Mouse (Mus musculus) midbrain, embryonic 14.5 days (tissue): ENCODE measurements around the gene Npdc1. TPM values are rescaled to one million over a fixed set of nuclear protein-coding genes. Genes with fewer than 3 reads are reported as not detected.

Experiments
- ATAC-seq: fragments of 200-750 bp; cut with Nextera tagmentation; 2 replicates; pipeline ENCODE4 v1.8.0; 2017; ENCODE audit warnings: moderate number of reproducible peaks, moderate library complexity; ENCODE audit not compliant: low FRiP score, low TSS enrichment
- DNase-seq: peaks from one replicate; pipeline ENCODE4 v3.0.0-alpha.2; 2015
- H3K27ac ChIP-seq: fragments of 300-500 bp; sonication (generic); replicated peaks from 2 replicates; pipeline ENCODE4 v1.5.1; 2014; ENCODE audit warnings: mild to moderate bottlenecking, low read depth, low read length, moderate library complexity
- H3K27me3 ChIP-seq: fragments of 300-500 bp; sonication (generic); 2 replicates; pipeline ENCODE4 v1.6.1; 2014; ENCODE audit warnings: low read length, control low read depth, mixed read lengths; ENCODE audit not compliant: control insufficient read depth, insufficient read depth
- H3K36me3 ChIP-seq: fragments of 300-500 bp; sonication (generic); 2 replicates; pipeline ENCODE4 v1.6.1; 2014; ENCODE audit warnings: low read length, control low read depth; ENCODE audit not compliant: control insufficient read depth, insufficient read depth
- H3K4me1 ChIP-seq: fragments of 300-500 bp; sonication (generic); 2 replicates; pipeline ENCODE4 v1.6.1; 2014; ENCODE audit warnings: mild to moderate bottlenecking, antibody characterized with exemption, low read length, control low read depth; ENCODE audit not compliant: control insufficient read depth, insufficient read depth
- H3K4me2 ChIP-seq: fragments of 300-500 bp; sonication (generic); 2 replicates; pipeline ENCODE4 v1.6.1; 2014; ENCODE audit warnings: mild to moderate bottlenecking, low read length, moderate library complexity
- H3K4me3 ChIP-seq: fragments of 300-500 bp; sonication (generic); replicated peaks from 2 replicates; pipeline ENCODE4 v1.5.1; 2014; ENCODE audit warnings: low read depth, low read length
- H3K9ac ChIP-seq: fragments of 300-500 bp; sonication (generic); replicated peaks from 2 replicates; pipeline ENCODE4 v1.6.1; 2014; ENCODE audit warnings: mild to moderate bottlenecking, low read length, moderate library complexity
- H3K9me3 ChIP-seq: fragments of 300-500 bp; sonication (generic); 2 replicates; pipeline ENCODE4 v1.6.1; 2016; ENCODE audit warnings: low read length, control low read depth, mixed read lengths; ENCODE audit not compliant: control insufficient read depth
- WGBS: fragments of 180-500 bp; shearing (Covaris S2); extraction: QIAGEN DNeasy Blood & Tissue Kit; methylation state at CpG from one replicate; pipeline ENCODE4 v1.1.7; 2014; 5-methylcytosine and 5-hydroxymethylcytosine counted together
- polyA plus RNA-seq: library from polyadenylated mRNA; unstranded; fragments of >200 nt; fragmentation: Nextera tagmentation; extraction: Ambion mirVana; gene quantifications from 2 replicates; pipeline ENCODE4 v1.2.1, GENCODE M21; 2014

Gene Npdc1
- polyA plus RNA-seq, 1 experiment from 2014 or later = 374 TPM

DNA sequence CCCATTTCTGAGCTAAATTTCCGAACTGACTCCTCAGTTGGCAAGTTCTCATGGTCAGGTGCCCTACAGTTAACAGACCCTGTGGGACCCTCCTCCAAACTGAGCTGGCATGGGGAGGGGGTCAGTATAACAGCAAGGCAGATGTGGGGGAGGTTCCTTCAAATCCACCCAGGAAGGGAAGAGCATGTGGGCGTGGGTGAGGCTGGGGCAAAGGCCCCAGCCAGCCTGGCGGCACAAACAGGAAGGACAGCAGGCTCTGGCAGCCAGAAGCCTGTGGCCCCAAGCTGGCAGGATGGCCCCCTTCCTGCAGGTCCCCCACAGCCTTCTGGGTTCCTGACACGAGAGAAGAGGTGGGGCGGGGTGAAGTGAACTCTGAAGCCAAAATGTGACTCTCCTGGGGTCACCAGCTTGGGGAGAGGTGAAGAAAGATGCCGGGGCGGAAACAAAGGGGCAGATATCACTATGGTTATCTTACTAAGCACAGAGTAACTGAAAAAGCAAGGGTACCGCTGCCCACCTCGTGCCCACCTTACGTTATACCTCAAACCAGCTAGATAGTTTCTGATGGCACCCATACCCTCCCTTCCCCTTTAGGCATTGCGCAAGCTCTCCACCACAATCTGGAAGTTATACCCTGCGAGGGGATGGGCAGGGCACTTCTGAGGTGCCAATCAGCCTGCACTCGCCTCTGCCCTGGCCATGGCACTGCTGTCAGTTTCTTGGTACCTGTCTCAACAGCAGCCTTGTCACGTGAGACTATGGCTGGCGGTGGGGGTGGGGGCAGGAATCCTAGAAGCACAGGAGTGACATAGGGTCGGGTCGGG, 23.6 kb downstream of the Npdc1 start, which contains the start of gene Fut7:
Gene Fut7 (plus strand): TSS at position 681 of the 824 bp plus-strand sequence.
- H3K36me3 ChIP-seq = no peaks in the 10 kb centered on the region
- peaks cover 4% of the 10 kb centered on the region; the same call in 1 of the 2 replicates for H3K27me3 ChIP-seq
- no peak within 1 kb of the TSS for H3K27ac ChIP-seq
- H3K4me1 ChIP-seq = no peaks in the 10 kb centered on the region
- H3K9me3 ChIP-seq = no peaks in the 10 kb centered on the region
- H3K4me3 ChIP-seq = no peak within 1 kb of the TSS
- WGBS = 68% methylated on average over 17 of the region's 17 CpGs
- no peak within 1 kb of the TSS for H3K4me2 ChIP-seq
- H3K9ac ChIP-seq = no peak within 1 kb of the TSS; the same call in 1 of the 2 replicates
- DNase-seq = no peak
- ATAC-seq = no peak

GRCm38 (mm10) chr2:25423626-25424025, 24.5 kb downstream of the Npdc1 start:
- WGBS = 52% methylated on average over 1 of the region's 1 CpGs
- DNase-seq (no peak), ATAC-seq (no peak)
- H3K27ac ChIP-seq = no peak overlapping the region
- H3K36me3 ChIP-seq = no peaks in the 10 kb centered on the region
- H3K9ac ChIP-seq = no peak overlapping the region
- H3K4me2 ChIP-seq = no peak overlapping the region
- H3K9me3 ChIP-seq = no peaks in the 10 kb centered on the region
- peaks cover 4% of the 10 kb centered on the region; the same call in 1 of the 2 replicates for H3K27me3 ChIP-seq
- no peaks in the 10 kb centered on the region for H3K4me1 ChIP-seq
- no peak overlapping the region for H3K4me3 ChIP-seq

- no peak overlapping the region for H3K27ac ChIP-seq
- peaks cover 4% of the 10 kb centered on the region; the same call in 1 of the 2 replicates for H3K27me3 ChIP-seq
- ATAC-seq (no peak), DNase-seq (no peak)
- peak overlapping the region; percentile 2; the same call in 1 of the 2 replicates for H3K9ac ChIP-seq
- 50% methylated on average over 27 of the region's 27 CpGs for WGBS
- no peak overlapping the region for H3K4me3 ChIP-seq
- H3K36me3 ChIP-seq = no peaks in the 10 kb centered on the region
- no peaks in the 10 kb centered on the region for H3K9me3 ChIP-seq
- no peak overlapping the region for H3K4me2 ChIP-seq
- peaks cover 15% of the 10 kb centered on the region for H3K4me1 ChIP-seq
Measured at GRCm38 (mm10) chr2:25425481-25425880, 26.3 kb downstream of the Npdc1 start.

DNA sequence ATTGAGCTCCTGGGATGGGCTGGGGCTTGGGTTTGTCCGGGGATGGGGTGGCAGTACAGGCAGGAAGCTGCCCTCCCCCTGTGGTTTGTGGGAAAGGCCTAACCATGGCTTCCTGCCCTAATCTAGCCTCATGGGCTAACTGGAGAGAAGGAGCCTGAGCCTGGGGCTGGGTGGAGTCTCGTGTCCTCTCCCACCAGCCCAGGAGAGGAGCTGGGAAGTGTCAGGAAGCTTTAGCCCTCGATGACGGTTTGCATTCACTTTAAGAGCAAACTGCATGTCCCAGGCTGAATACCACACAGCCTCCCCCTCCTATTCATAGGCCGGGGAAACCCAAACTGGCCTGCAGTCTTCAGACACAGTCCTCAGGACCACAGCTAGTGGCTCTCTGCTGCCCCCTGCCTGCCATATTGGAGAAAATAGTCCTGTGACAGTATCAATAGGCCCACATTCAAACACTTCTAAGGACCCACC, 27.6 kb downstream of the Npdc1 start:
- peaks cover 6% of the 10 kb centered on the region; the same call in 1 of the 2 replicates for H3K36me3 ChIP-seq
- peak; percentile 90 for DNase-seq
- no peak overlapping the region for H3K4me2 ChIP-seq
- H3K4me3 ChIP-seq = no peak overlapping the region
- H3K27me3 ChIP-seq = peaks cover 4% of the 10 kb centered on the region; the same call in 1 of the 2 replicates
- H3K9ac ChIP-seq = no peak overlapping the region
- H3K4me1 ChIP-seq = peaks cover 27% of the 10 kb centered on the region
- 26% methylated on average over 5 of the region's 5 CpGs for WGBS
- H3K27ac ChIP-seq = 0 out of 2 replicates have a peak overlapping the region, but pooled peaks have one; percentile 10
- no peaks in the 10 kb centered on the region for H3K9me3 ChIP-seq
- ATAC-seq = no peak

GRCm38 (mm10) chr2:25427256-25427655, 28.1 kb downstream of the Npdc1 start:
- WGBS = 90% methylated on average over 5 of the region's 5 CpGs
- ATAC-seq = no peak

DNA sequence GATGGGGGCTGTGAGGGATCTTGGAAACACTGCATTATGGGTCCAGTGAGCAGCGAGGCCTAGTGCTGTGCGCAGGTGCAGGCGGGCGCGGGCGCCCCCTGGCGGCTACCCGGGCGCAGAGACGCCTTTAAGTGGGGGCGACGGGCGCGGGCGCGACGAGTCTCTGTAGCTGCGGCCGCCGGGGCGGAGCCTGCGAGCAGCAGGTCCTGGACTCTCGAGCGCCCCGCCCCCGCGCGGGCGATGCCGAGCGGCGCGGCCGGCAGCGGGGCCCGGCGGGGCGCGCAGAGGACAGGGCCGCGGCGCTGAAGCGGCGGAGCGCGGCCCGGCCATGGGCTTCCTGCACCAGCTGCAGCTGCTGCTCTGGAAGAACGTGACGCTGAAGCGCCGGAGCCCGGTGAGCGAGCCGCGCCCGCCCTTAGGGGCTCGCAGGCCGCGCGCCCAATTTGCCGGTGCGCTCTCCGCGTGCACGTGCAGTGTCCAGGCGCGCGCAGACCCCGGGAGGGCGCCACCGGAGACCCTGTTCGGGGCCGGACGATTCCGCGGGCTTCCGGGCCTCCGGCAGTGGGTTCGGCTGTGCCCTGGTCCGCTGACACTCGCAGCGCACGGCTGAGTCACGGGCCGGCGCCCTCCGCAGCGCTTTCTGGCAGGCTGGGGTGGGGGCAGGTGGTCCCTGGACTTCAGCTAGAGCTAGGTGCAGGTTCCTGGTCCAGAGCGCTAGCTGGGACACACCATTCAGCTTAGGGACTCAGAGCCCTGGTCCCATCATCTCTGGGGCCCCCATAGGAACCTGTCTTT, 29.5 kb downstream of the Npdc1 start, which contains the start of gene Abca2:
Gene Abca2 (plus strand): TSS at position 262 of the 795 bp plus-strand sequence.
- ATAC-seq = peak; percentile 88
- Histone ChIP-seq H3K9ac (peak within 1 kb of the TSS; percentile 82), H3K4me1 (peaks cover 27% of the 10 kb centered on the region), H3K36me3 (peaks cover 9% of the 10 kb centered on the region; the same call in 1 of the 2 replicates), H3K27ac (peak within 1 kb of the TSS; percentile 88), H3K4me3 (peak within 1 kb of the TSS; percentile 78), H3K27me3 (peaks cover 4% of the 10 kb centered on the region; the same call in 1 of the 2 replicates), H3K4me2 (peak within 1 kb of the TSS; percentile 64), H3K9me3 (no peaks in the 10 kb centered on the region)
- peak; percentile 98 for DNase-seq
- under 1% methylated on average over 72 of the region's 89 CpGs for WGBS

More at GRCm38 (mm10) chr2:25427256-25427655, 28.1 kb downstream of the Npdc1 start:
- H3K27ac ChIP-seq = 0 out of 2 replicates have a peak overlapping the region, but pooled peaks have one; percentile 10
- no peak overlapping the region for H3K4me3 ChIP-seq
- no peaks in the 10 kb centered on the region for H3K9me3 ChIP-seq
- no peak overlapping the region for H3K4me2 ChIP-seq
- peaks cover 27% of the 10 kb centered on the region for H3K4me1 ChIP-seq
- H3K9ac ChIP-seq = no peak overlapping the region
- DNase-seq = no peak
- H3K27me3 ChIP-seq = peaks cover 4% of the 10 kb centered on the region; the same call in 1 of the 2 replicates
- H3K36me3 ChIP-seq = peaks cover 6% of the 10 kb centered on the region; the same call in 1 of the 2 replicates

- Histone ChIP-seq H3K9ac (peak overlapping the region; percentile 82), H3K9me3 (no peaks in the 10 kb centered on the region), H3K27me3 (peaks cover 4% of the 10 kb centered on the region; the same call in 1 of the 2 replicates), H3K36me3 (peaks cover 16% of the 10 kb centered on the region), H3K4me3 (peak overlapping the region; percentile 78), H3K4me2 (peak overlapping the region; percentile 64), H3K27ac (no peak overlapping the region; the same call in 1 of the 2 replicates), H3K4me1 (peaks cover 27% of the 10 kb centered on the region)
- DNase-seq = peak; percentile 26
- 68% methylated on average over 5 of the region's 5 CpGs for WGBS
- no peak for ATAC-seq
Measured at GRCm38 (mm10) chr2:25429435-25430180, 30.5 kb downstream of the Npdc1 start.
